8 mouse cellular contexts compared by ENCODE assay signal in the genomic region with DNA sequence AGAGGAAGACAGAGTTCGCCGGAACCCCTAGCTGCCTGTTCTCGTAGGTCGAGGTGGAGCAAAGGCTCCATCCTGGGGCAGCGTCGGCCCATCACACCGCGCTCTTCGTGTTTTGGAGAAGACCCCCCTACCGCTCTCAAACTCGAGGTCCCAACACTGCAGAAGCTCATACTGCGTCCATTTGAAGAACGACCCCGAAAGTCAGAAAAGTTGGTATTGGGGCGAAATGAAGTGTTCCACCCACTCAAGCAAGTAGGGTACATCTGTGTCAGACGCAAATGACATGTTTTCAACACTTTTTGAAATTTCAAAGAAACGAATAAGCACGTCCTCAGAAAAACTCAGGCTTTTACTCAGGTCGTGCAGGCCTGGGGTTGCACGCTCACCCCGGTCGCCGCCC. TPM values are rescaled to one million over a fixed set of nuclear protein-coding genes. Genes with fewer than 3 reads are reported as not detected.
DNase-seq lines count a peak whose midpoint lies in the region; ATAC-seq and TF ChIP-seq lines count a peak whose summit lies in the region.

No protein-coding gene starts in this region.

- intact Hi-C loops in gastrocnemius, adult 2 months (cut with DNase I): loop anchor here (5.0 kb wide), 1 partner anchor 102 kb away; no protein-coding TSS in a partner anchor

- TF ChIP-seq POLR2A in thymus, adult 2 months (IDR thresholded peaks at IDR 0.05; ENCODE audit: control insufficient read depth, extremely low read depth, insufficient read depth, low read length, poor library complexity): no peak

- peak overlapping the region; percentile 99 for H3K4me2 ChIP-seq in liver, embryonic 13.5 days

- no peak for DNase-seq in gastrocnemius, adult 2 months
- DNase-seq in gastrocnemius, postnatal 10 days: no peak
- DNase-seq in thymus, adult 2 months: no peak
- DNase-seq in thymus, adult 18-20 months: no peak
- no peak for DNase-seq in liver, embryonic 13.5 days
- DNase-seq in gastrocnemius, postnatal 25 days: no peak
- DNase-seq in layer of hippocampus, adult 9-10 months (ENCODE audit: low spot score): no peak
- DNase-seq in adrenal gland, postnatal 36 days: no peak

- TF ChIP-seq CTCF in gastrocnemius, adult 2 months (IDR thresholded peaks at IDR 0.05): no peak
- TF ChIP-seq CTCF in thymus, adult 2 months (IDR thresholded peaks at IDR 0.05; ENCODE audit: borderline replicate concordance, control insufficient read depth, extremely low read depth, insufficient read depth, low read length, poor library complexity): no peak

- H3K27me3 ChIP-seq in thymus, adult 2 months (ENCODE audit: control insufficient read depth, insufficient read depth, low read length): no peaks in the 10 kb centered on the region
- no peaks in the 10 kb centered on the region for H3K27me3 ChIP-seq in liver, embryonic 13.5 days

- peaks cover 12% of the 10 kb centered on the region for H3K4me1 ChIP-seq in thymus, adult 2 months (replicated peaks; ENCODE audit: control insufficient read depth, insufficient read depth, low read length)
- H3K4me1 ChIP-seq in liver, embryonic 13.5 days (replicated peaks): peaks cover 85% of the 10 kb centered on the region

- peak overlapping the region; percentile 76 for H3K4me3 ChIP-seq in gastrocnemius, adult 2 months
- peak overlapping the region; percentile 94 for H3K4me3 ChIP-seq in thymus, adult 2 months (ENCODE audit: control insufficient read depth, insufficient read depth, low read length)
- peak overlapping the region; percentile 89 for H3K4me3 ChIP-seq in liver, embryonic 13.5 days (replicated peaks)

- H3K9ac ChIP-seq in liver, embryonic 13.5 days: peak overlapping the region; percentile 88

- peaks cover 13% of the 10 kb centered on the region for H3K36me3 ChIP-seq in thymus, adult 2 months (ENCODE audit: control insufficient read depth, insufficient read depth, low read length)
- peaks cover 32% of the 10 kb centered on the region for H3K36me3 ChIP-seq in liver, embryonic 13.5 days

- under 1% methylated on average over 23 of the region's 23 CpGs for WGBS in thymus, adult 2 months
- WGBS in liver, embryonic 13.5 days (ENCODE audit: insufficient replicate concordance): under 1% methylated on average over 23 of the region's 23 CpGs

- peak overlapping the region; percentile 88 for H3K27ac ChIP-seq in gastrocnemius, adult 2 months
- peak overlapping the region; percentile 86 for H3K27ac ChIP-seq in thymus, adult 2 months (ENCODE audit: control insufficient read depth, insufficient read depth, low read length)
- peak overlapping the region; percentile 94 for H3K27ac ChIP-seq in liver, embryonic 13.5 days

- H3K9me3 ChIP-seq in liver, embryonic 13.5 days (replicated peaks): no peaks in the 10 kb centered on the region

- ATAC-seq in liver, embryonic 13.5 days (ENCODE audit: low read depth): no peak

RNA-seq across cellular contexts. Expression of a gene that starts 0.5 kb away (rescaled TPM):
- 1 to 10 TPM; 1.7 to 2.1 TPM for total RNA-seq in gastrocnemius, adult 2 months (2021)
- total RNA-seq in gastrocnemius, postnatal 10 days (2021): 1 to 10 TPM; 2.7 to 3.2 TPM
- polyA plus RNA-seq in thymus, adult 2 months (2012; rRNA removed): 7.1 and 7.4 TPM in 2 replicates
- polyA plus RNA-seq in liver, embryonic 13.5 days (2015; fragmentation: Nextera tagmentation; extraction: Ambion mirVana): 12.2 and 15.5 TPM in 2 replicates
- 1 to 10 TPM; 1.4 to 2.5 TPM for total RNA-seq in gastrocnemius, postnatal 25 days (2021)
- 1 to 10 TPM; 4.7 to 8.8 TPM for total RNA-seq in adrenal gland, postnatal 36 days (2021)

RNA-seq across cellular contexts. Expression of a gene that starts 0.6 kb away (rescaled TPM):
- 100 to 1,000 TPM; 117 to 119 TPM for total RNA-seq in gastrocnemius, adult 2 months (2021)
- total RNA-seq in gastrocnemius, postnatal 10 days (2021): 100 to 1,000 TPM; 205 to 240 TPM
- 65.6 and 77.9 TPM in 2 replicates for polyA plus RNA-seq in thymus, adult 2 months (2012; rRNA removed)
- polyA plus RNA-seq in liver, embryonic 13.5 days (2015; fragmentation: Nextera tagmentation; extraction: Ambion mirVana): 91.5 and 104 TPM in 2 replicates
- total RNA-seq in gastrocnemius, postnatal 25 days (2021): 100 to 1,000 TPM; 150 TPM
- 10 to 100 TPM; 89.1 to 93.9 TPM for total RNA-seq in adrenal gland, postnatal 36 days (2021)

RNA-seq across cellular contexts. Expression of a gene that starts 19.5 kb away (rescaled TPM):
- not detected for total RNA-seq in gastrocnemius, adult 2 months (2021)
- not detected for total RNA-seq in gastrocnemius, postnatal 10 days (2021)
- 4.6 and 5.5 TPM in 2 replicates for polyA plus RNA-seq in thymus, adult 2 months (2012; rRNA removed)
- polyA plus RNA-seq in liver, embryonic 13.5 days (2015; fragmentation: Nextera tagmentation; extraction: Ambion mirVana): 0.59 and 0.71 TPM in 2 replicates
- not detected for total RNA-seq in gastrocnemius, postnatal 25 days (2021)
- under 1 TPM; 0.13 TPM for total RNA-seq in adrenal gland, postnatal 36 days (2021)

RNA-seq across cellular contexts. Expression of a gene that starts 21.3 kb away (rescaled TPM):
- total RNA-seq in gastrocnemius, adult 2 months (2021): under 1 TPM in 1 of 2 experiments, not detected in 1; 0.28 TPM
- 1 to 10 TPM; 2.1 to 2.8 TPM for total RNA-seq in gastrocnemius, postnatal 10 days (2021)
- polyA plus RNA-seq in thymus, adult 2 months (2012; rRNA removed): 29.8 TPM in 2 replicates
- 23.9 and 26.7 TPM in 2 replicates for polyA plus RNA-seq in liver, embryonic 13.5 days (2015; fragmentation: Nextera tagmentation; extraction: Ambion mirVana)
- total RNA-seq in gastrocnemius, postnatal 25 days (2021): 1 to 10 TPM in 1 of 2 experiments, under 1 TPM in 1; 0.38 to 1.1 TPM
- 1 to 10 TPM; 3.6 to 4.1 TPM for total RNA-seq in adrenal gland, postnatal 36 days (2021)

RNA-seq across cellular contexts. Expression of a gene that starts 21.8 kb away (rescaled TPM):
- 10 to 100 TPM; 46.5 to 50.9 TPM for total RNA-seq in gastrocnemius, adult 2 months (2021)
- 10 to 100 TPM; 52.9 to 56.0 TPM for total RNA-seq in gastrocnemius, postnatal 10 days (2021)
- polyA plus RNA-seq in thymus, adult 2 months (2012; rRNA removed): 59.0 and 75.9 TPM in 2 replicates
- polyA plus RNA-seq in liver, embryonic 13.5 days (2015; fragmentation: Nextera tagmentation; extraction: Ambion mirVana): 55.0 and 58.0 TPM in 2 replicates
- 10 to 100 TPM; 38.8 to 51.5 TPM for total RNA-seq in gastrocnemius, postnatal 25 days (2021)
- 100 to 1,000 TPM; 265 to 371 TPM for total RNA-seq in adrenal gland, postnatal 36 days (2021)
